Mouse (Mus musculus) gastrocnemius, postnatal 36 days (tissue): Measurements from ENCODE around the gene Gin1. TPM values are rescaled to one million over a fixed set of nuclear protein-coding genes. Genes with fewer than 3 reads are reported as not detected.

Source experiments
- DNase-seq, 2 experiments: peaks; one replicate each; pipeline ENCODE4 v3.0.0; 2022
- intact Hi-C: fragments of 180-260 bp; cut with DNase I; formaldehyde crosslinking; loops from one replicate; pipeline ENCODE4 v1.15.1; 2025
- total RNA-seq, 2 experiments: library from RNA; stranded (reverse); gene quantifications; 2 replicates each; pipeline ENCODE4 v1.2.3; 2021

Gin1 gene
- total RNA-seq, 2 experiments from 2014 or later, result 2.9 to 3.1 TPM

DNA sequence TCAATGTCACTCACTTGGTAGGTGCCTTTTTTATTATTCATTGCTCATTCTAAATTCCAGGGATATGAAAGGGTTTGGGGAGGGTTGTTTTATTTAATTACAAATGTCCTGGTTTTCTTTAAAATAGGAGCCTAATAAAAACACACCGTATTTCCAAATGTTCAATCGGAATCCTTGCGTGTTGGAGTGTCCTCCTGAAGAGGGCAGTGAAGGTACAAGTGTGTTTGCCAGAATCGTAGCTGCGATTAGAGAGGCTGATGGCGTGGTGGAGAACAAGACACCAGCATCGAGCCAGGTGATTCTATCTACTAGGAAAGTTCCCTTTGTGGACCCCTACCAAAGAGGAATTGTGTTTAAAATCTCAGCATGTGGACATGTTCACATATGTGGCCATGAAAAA, 15.0 kb downstream of the Gin1 start:
- no peak for DNase-seq
- intact Hi-C loops, result no loop called here

DNA sequence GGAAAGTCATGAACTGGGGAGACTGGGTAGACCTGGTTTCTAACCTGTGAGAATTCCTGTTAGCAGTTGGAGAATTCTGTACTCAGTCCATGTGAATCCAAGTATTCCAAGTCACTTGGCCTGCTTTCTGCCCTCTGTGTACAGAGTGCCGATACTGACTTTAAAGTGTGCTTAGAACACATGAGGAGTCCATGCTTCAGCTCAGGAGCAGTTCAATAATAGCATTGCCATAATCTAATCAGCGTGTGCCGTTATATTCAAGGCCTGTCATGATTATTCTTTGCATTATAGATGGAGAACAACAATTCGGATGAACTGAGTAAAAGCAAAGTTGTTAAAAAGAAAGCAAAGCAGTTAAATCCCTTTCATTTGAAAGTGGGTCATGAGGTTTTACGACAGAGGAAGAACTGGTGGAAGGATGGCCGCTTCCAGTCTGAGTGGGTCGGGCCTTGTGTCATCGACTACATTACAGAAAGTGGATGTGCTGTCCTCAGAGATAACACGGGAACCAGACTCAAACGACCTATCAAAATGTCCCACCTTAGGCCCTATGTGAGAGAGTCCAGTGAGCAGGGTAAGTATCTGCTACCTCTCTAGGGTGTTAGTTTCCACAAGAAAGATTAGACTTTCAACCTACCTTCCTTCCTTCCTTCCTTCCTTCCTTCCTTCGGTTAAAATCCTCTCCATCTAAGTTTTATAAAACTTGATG, 15.9 kb downstream of the Gin1 start:
- DNase-seq, result no peak
- intact Hi-C loops, result no loop called here

GRCm38 (mm10) chr1:97787674-97788073, 17.7 kb downstream of the Gin1 start:
- no peak for DNase-seq
- intact Hi-C loops, result no loop called here

DNA sequence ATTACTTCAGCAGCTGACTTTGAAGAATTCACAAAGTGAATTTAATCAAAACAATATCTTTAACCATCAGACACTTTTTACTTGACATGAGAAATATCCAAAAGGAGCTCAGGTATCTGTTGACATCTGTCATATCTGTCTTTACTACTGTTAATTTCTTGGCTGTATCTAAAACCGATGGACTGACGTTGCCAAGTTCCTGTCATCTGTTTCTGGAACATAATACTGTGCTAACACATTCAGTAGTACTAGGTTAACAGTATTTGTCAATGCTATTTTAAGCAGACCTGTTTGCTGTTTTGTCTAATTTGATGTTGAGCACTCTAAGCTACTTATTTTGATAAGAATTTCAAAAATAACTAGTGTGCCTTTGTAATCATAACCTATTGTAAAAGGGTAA, 18.5 kb downstream of the Gin1 start:
- no peak for DNase-seq
- intact Hi-C loops, result no loop called here

GRCm38 (mm10) chr1:97794110-97794509, 24.1 kb downstream of the Gin1 start:
- intact Hi-C loops, result no loop called here
- no peak for DNase-seq

GRCm38 (mm10) chr1:97795936-97796335, 26.0 kb downstream of the Gin1 start:
- intact Hi-C loops, result no loop called here
- DNase-seq, result no peak

DNA sequence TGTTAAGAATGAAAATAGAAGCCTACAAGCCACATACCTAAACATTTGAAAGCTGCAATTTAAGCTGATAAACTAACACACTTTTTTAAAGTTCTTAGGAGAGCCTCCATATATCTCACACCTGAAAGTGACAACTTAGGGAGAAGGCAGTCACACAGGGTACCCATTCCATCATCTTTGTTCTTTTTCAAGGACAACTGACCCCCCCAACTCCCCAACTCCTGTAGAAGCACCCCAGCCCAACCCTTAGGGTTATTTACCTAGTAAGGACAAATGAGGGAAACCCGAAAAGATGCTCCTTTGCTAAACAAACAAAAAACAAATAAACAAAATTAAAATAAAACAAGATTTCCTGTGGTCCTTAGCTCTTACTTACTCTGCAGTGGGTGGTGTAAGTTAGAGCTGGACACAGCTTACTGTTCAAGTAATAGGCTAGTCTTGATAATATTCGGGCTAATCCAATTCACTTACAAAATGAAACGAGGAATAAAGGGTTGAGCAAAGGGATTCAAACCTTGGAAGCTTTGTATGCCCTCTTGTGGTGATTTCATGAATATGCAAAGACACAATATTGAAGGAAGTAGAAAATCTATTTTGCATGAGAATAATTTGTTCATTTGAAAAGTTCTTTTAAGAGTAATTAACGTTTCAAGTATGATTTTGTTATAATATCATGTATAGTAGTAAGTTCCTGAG, 32.4 kb downstream of the Gin1 start:
- intact Hi-C loops, result no loop called here
- DNase-seq, result no peak

GRCm38 (mm10) chr1:97804520-97804919, 34.5 kb downstream of the Gin1 start:
- intact Hi-C loops, result no loop called here
- no peak for DNase-seq

DNA sequence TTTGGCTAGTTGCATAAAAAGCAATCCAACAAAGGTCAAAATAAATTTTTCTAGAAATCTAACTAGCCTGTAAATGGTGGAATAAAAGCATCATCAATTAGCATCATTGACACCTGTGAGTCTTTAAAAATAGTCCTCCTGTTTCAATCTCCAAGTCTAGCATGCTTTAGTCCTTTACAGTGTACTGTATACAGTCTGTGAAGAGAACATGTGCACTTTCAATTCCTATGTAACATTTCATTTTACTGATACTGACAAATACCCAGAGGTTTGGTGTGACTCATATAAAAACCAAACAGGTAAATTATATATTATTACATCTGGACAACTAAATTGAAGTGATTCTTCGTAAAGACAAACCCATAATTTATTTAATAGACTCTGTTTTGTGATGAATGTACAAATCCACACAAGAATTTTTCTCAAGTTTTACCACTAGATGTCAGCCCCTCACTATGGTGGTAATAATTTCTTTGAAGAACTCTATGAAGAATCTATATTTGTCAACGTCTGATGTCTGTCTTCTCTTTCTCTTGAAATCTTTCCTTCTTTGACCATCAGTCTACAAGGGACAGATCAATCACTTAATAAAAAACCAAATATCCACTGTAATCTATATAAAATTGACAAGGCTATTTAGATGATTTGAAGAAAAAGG, 39.4 kb downstream of the Gin1 start:
- no peak for DNase-seq
- intact Hi-C loops, result loop anchor here (5.0 kb wide), 1 partner anchor 543 kb away; no protein-coding TSS in a partner anchor

- intact Hi-C loops, result no loop called here
- DNase-seq, result no peak
Observed at GRCm38 (mm10) chr1:97821282-97821681, 51.3 kb downstream of the Gin1 start.

GRCm38 (mm10) chr1:97822203-97822602, 52.2 kb downstream of the Gin1 start:
- intact Hi-C loops, result no loop called here
- DNase-seq, result no peak

- no peak for DNase-seq
- intact Hi-C loops, result no loop called here
Observed at GRCm38 (mm10) chr1:97822904-97823303, 52.9 kb downstream of the Gin1 start.

DNA sequence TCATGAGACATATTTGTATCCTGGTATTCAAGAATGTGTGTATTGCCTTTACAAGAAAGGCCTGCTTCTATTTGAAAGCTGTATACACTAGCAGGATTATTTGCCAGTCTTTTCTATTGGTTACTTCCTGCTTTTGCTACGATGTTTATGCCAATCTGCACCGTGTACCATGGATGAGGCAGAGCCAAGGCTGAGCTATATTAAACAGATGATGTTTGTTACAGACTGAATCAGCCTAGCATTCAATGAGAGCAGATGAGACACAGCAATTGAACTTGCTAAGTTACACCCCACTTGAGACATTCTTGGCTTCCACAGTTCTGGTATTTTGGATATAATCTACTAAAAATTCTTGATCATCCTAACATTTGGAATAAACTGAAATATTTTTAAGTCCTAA, 57.6 kb downstream of the Gin1 start:
- intact Hi-C loops, result no loop called here
- no peak for DNase-seq

- intact Hi-C loops, result no loop called here
- no peak for DNase-seq
Observed at GRCm38 (mm10) chr1:97828087-97828486, 58.1 kb downstream of the Gin1 start.

DNA sequence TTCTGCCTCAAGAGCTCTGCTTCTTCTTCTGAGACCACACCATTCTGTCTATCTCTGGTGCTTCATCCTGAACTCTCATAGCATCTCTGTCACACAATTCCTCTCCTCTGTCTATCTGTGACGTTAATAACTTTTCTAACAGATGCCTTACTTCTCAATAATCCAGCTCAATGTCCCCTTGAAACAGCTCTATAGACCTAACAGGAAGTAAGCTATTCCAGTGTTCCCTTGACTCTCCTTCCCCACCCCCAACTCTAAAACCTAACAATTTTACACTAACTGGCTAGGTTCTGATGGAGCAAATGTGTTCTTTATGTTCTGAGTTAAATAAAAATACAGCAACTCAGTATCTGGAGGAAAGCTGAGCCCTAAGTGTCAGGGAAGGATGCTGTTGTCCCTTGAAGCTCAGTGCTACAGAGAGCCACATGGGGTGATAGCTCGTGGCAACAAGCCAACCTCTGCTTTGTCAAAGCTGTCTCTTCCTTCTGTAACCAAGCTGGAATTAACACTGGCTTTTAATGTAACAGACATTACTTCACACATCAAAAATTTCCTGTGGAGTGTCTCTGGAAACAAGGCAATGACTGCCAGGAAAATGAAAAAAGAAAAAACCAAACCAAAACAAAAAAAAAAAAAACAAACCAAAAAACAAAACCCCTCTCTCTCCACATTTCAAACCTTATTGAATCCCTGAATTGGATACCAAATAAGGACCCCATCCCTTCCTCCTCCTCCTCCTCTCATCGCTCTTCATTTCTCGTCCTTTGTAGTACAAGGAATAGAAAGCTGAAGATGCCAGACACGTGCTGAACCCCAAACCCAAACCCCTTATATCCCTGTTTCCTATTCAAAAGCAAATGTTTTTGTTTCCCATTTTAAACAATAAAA, 63.7 kb downstream of the Gin1 start:
- intact Hi-C loops, result no loop called here
- DNase-seq, result no peak

DNA sequence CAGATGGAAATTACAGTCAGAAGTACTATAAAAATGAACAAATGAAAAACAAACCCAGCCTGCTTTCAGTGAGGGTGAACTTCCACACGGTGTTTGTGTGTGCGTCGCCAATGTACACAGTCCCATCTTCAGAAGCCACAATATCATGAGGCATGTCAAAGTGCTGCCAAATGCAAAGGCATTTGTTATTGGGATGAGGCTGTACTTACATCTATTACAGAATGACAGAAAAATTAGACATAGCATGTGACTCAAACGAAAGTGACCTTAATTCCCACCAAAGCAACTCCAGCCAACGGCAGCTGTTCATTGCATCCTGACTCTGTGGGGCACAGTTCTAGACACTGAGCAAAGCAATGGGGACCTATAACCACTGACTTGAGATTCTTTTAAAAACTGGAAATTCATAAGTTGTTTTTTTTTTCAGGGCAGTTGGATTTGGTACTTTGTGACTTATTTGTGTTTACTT, 64.4 kb downstream of the Gin1 start:
- intact Hi-C loops, result no loop called here
- no peak for DNase-seq

Other genes starting within 250 kb of the Gin1 start
- gene D1Ertd622e, start 108.1 kb upstream of the Gin1 start, total RNA-seq, result 10 to 100 TPM; 16.6 to 20.4 TPM
- 1 to 10 TPM; 1.7 to 2.0 TPM for gene Ppip5k2, start 239 bp downstream of the Gin1 start, total RNA-seq